ENCODE assay signal across 13 mouse cellular contexts in the genomic region with DNA sequence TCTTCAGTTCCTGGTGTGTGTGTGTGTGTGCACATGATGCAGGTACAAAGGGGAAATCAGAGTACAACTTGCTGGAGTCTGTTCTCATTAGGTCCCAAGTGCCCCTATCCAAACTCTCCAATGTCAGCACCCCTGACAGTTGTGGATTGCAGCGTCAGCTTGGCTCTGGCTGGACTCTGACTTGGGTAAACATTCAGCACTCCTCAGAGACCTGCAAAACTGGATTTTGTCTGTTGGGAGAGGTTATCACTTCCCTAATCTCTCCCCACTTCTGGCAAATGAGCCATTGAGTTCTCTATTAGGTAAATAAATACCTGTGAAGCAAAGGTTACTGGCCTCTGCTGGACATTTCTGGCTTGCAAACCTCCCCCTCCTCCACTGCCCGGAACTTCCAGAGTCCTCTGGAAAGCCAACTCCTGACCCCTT. TPM values are rescaled to one million over a fixed set of nuclear protein-coding genes. Genes with fewer than 3 reads are reported as not detected.
DNase-seq lines count a peak whose midpoint lies in the region; ATAC-seq and TF ChIP-seq lines count a peak whose summit lies in the region.
"Had no signal": no experiment of that assay in that cellular context is flagged by ENCODE, and none has a peak within 500 bp of the region (broad histone marks: within the 10 kb centered on the region; RNA-seq: fewer than 3 reads in every experiment).

No protein-coding gene starts in this region.

- no peaks in the 10 kb centered on the region; the same call in 1 of the 2 replicates for H3K4me1 ChIP-seq in kidney, postnatal 0 days (replicated peaks; ENCODE audit: insufficient read depth, low read length)
- H3K4me1 ChIP-seq: neural tube, embryonic 12.5 days had no signal

- no peaks in the 10 kb centered on the region for H3K36me3 ChIP-seq in kidney, postnatal 0 days (ENCODE audit: insufficient read depth, low read length)
- H3K36me3 ChIP-seq: forebrain, embryonic 12.5 days; hindbrain, embryonic 15.5 days; neural tube, embryonic 12.5 days had no signal

- H3K4me2 ChIP-seq in kidney, postnatal 0 days (ENCODE audit: low read length) = no peak overlapping the region
- H3K4me2 ChIP-seq: forebrain, embryonic 12.5 days; hindbrain, embryonic 15.5 days; neural tube, embryonic 12.5 days had no signal

- ATAC-seq in kidney, postnatal 0 days (replicated peaks; ENCODE audit: low FRiP score, low read depth) = peak; percentile 95
- no peak for ATAC-seq in monocyte, adult 5-6 weeks (replicated peaks; ENCODE audit: insufficient number of reproducible peaks, low FRiP score, low TSS enrichment, poor library complexity, severe bottlenecking)

- H3K4me3 ChIP-seq in kidney, postnatal 0 days (replicated peaks; ENCODE audit: low read depth, low read length) = no peak overlapping the region
- H3K4me3 ChIP-seq: forebrain, embryonic 12.5 days; hindbrain, embryonic 15.5 days; neural tube, embryonic 12.5 days had no signal

- WGBS in kidney, postnatal 0 days = 3% methylated on average over 2 of the region's 2 CpGs

- peak; percentile 89 for DNase-seq in heart, adult 11 months
- no peak for DNase-seq in heart, adult 8-10 months (ENCODE audit: low spot score)
- DNase-seq in embryo, embryonic 11 days = peak; percentile 38
- DNase-seq in kidney, postnatal 0 days (ENCODE audit: low spot score) = peak; percentile 64
- peak; percentile 83 for DNase-seq in lung, postnatal 25 days (ENCODE audit: low spot score)
- no peak for DNase-seq in layer of hippocampus, postnatal 14 days (ENCODE audit: low spot score in 2 of 2)
- DNase-seq in gastrocnemius, postnatal 36 days = no peak
- DNase-seq: left cerebral cortex, postnatal 4 days; spleen, adult 18-20 months had no signal

- intact Hi-C loops in gastrocnemius, postnatal 36 days (cut with DNase I) = no loop called here

- 0 out of 2 replicates have a peak, but pooled peaks have one; percentile 9 for TF ChIP-seq CTCF in kidney, postnatal 0 days (IDR thresholded peaks at IDR 0.05; ENCODE audit: low read depth)

- H3K9ac ChIP-seq in kidney, postnatal 0 days (ENCODE audit: low read depth, low read length) = no peak overlapping the region
- H3K9ac ChIP-seq: forebrain, embryonic 12.5 days; hindbrain, embryonic 15.5 days; neural tube, embryonic 12.5 days had no signal

- no peaks in the 10 kb centered on the region for H3K9me3 ChIP-seq in kidney, postnatal 0 days (replicated peaks; ENCODE audit: low read length)
- H3K9me3 ChIP-seq: forebrain, embryonic 12.5 days; hindbrain, embryonic 15.5 days; neural tube, embryonic 12.5 days had no signal

- no peaks in the 10 kb centered on the region; the same call in 1 of the 2 replicates for H3K27me3 ChIP-seq in kidney, postnatal 0 days (ENCODE audit: insufficient read depth, low read length)
- H3K27me3 ChIP-seq: forebrain, embryonic 12.5 days; hindbrain, embryonic 15.5 days; neural tube, embryonic 12.5 days had no signal

- H3K27ac ChIP-seq in kidney, postnatal 0 days = 0 out of 2 replicates have a peak overlapping the region, but pooled peaks have one; percentile 1
- H3K27ac ChIP-seq: forebrain, embryonic 12.5 days; hindbrain, embryonic 15.5 days; neural tube, embryonic 12.5 days had no signal

RNA-seq across cellular contexts. Expression of a gene that starts 10.3 kb away (rescaled TPM):
- total RNA-seq in heart, adult 8-10 months (2022) = under 1 TPM; 0.11 to 0.17 (median 0.14) TPM
- 0.08 TPM in 1 of 2 replicates, not detected in the other for polyA plus RNA-seq in kidney, postnatal 0 days (2015; fragmentation: Nextera tagmentation; extraction: Ambion mirVana)
- under 1 TPM in 1 of 2 experiments, not detected in 1; 0.12 TPM for total RNA-seq in layer of hippocampus, postnatal 14 days (2021)
- total RNA-seq in monocyte, adult 5-6 weeks (2017) = 0.11 to 0.39 TPM in 2 of 3 replicates, not detected in the other
- under 1 TPM; 0.10 TPM for total RNA-seq in gastrocnemius, postnatal 36 days (2021)
- polyA plus RNA-seq: forebrain, embryonic 12.5 days; neural tube, embryonic 12.5 days had no signal

Comparison
In these comparisons a context has a peak if more than half of its experiments do, and no peak if none do; other contexts are left out.
1. DNase-seq: peak in heart, adult 11 months (single experiment), embryo, embryonic 11 days (single experiment), kidney, postnatal 0 days (single experiment) and lung, postnatal 25 days (single experiment); none in heart, adult 8-10 months (single experiment), layer of hippocampus, postnatal 14 days (0 of 2) and gastrocnemius, postnatal 36 days (0 of 2).